Mouse (Mus musculus) neural tube, embryonic 12.5 days (tissue): ENCODE measurements around the gene Armc10. TPM values are rescaled to one million over a fixed set of nuclear protein-coding genes. Genes with fewer than 3 reads are reported as not detected.

ENCODE experiments used
- ATAC-seq: fragments of 200-750 bp; cut with Nextera tagmentation; 2 replicates; pipeline ENCODE4 v1.8.0; 2017; ENCODE audit warnings: low read depth, mild to moderate bottlenecking, moderate TSS enrichment, moderate library complexity; ENCODE audit not compliant: low FRiP score
- H3K27ac ChIP-seq: fragments of 300-500 bp; sonication (generic); 2 replicates; pipeline ENCODE4 v1.5.1; 2016
- H3K27me3 ChIP-seq: fragments of 300-500 bp; sonication (generic); replicated peaks from 2 replicates; pipeline ENCODE4 v1.6.1; 2016; ENCODE audit warnings: mild to moderate bottlenecking
- H3K36me3 ChIP-seq: fragments of 300-500 bp; sonication (generic); 2 replicates; pipeline ENCODE4 v1.6.1; 2016; ENCODE audit warnings: mild to moderate bottlenecking
- H3K4me1 ChIP-seq: fragments of 300-500 bp; sonication (generic); 2 replicates; pipeline ENCODE4 v1.6.1; 2016
- H3K4me2 ChIP-seq: fragments of 300-500 bp; sonication (generic); replicated peaks from 2 replicates; pipeline ENCODE4 v1.6.1; 2016; ENCODE audit warnings: mild to moderate bottlenecking
- H3K4me3 ChIP-seq: fragments of 300-500 bp; sonication (generic); 2 replicates; pipeline ENCODE4 v1.5.1; 2016
- H3K9ac ChIP-seq: fragments of 300-500 bp; sonication (generic); 2 replicates; pipeline ENCODE4 v1.6.1; 2016; ENCODE audit warnings: mild to moderate bottlenecking
- H3K9me3 ChIP-seq: fragments of 300-500 bp; sonication (generic); 2 replicates; pipeline ENCODE4 v1.6.1; 2016; ENCODE audit warnings: mild to moderate bottlenecking
- WGBS: fragments of 180-500 bp; shearing (Covaris S2); methylation state at CpG from one replicate; pipeline ENCODE4 v1.1.7; 2016; 5-methylcytosine and 5-hydroxymethylcytosine counted together
- polyA plus RNA-seq: library from polyadenylated mRNA; unstranded; fragments of >200 nt; fragmentation: Nextera tagmentation; extraction: Ambion mirVana; gene quantifications from 2 replicates; pipeline ENCODE4 v1.2.1, GENCODE M21; 2016

The Armc10 gene
- polyA plus RNA-seq, 1 experiment from 2014 or later = 69.6 TPM

GRCm38 (mm10) chr5:21673742-21674141 is 28.1 kb downstream of the Armc10 start:
- no peaks in the 10 kb centered on the region for H3K27me3 ChIP-seq
- no peak overlapping the region for H3K4me3 ChIP-seq
- H3K9ac ChIP-seq = no peak overlapping the region
- ATAC-seq = peak; percentile 45; the same call in 1 of the 2 replicates
- WGBS = 83% methylated on average over 9 of the region's 9 CpGs
- peaks cover 32% of the 10 kb centered on the region for H3K36me3 ChIP-seq
- H3K4me2 ChIP-seq = no peak overlapping the region
- H3K4me1 ChIP-seq = no peaks in the 10 kb centered on the region; the same call in 1 of the 2 replicates
- no peak overlapping the region for H3K27ac ChIP-seq
- no peaks in the 10 kb centered on the region for H3K9me3 ChIP-seq

- H3K27ac ChIP-seq = no peak overlapping the region
- no peak overlapping the region for H3K4me3 ChIP-seq
- no peak for ATAC-seq
- no peak overlapping the region for H3K4me2 ChIP-seq
- 79% methylated on average over 12 of the region's 12 CpGs for WGBS
- no peaks in the 10 kb centered on the region for H3K27me3 ChIP-seq
- H3K9ac ChIP-seq = no peak overlapping the region
- no peaks in the 10 kb centered on the region; the same call in 1 of the 2 replicates for H3K4me1 ChIP-seq
- H3K9me3 ChIP-seq = no peaks in the 10 kb centered on the region
- H3K36me3 ChIP-seq = peaks cover 30% of the 10 kb centered on the region
Observed at GRCm38 (mm10) chr5:21675019-21675418, 29.4 kb downstream of the Armc10 start.

DNA sequence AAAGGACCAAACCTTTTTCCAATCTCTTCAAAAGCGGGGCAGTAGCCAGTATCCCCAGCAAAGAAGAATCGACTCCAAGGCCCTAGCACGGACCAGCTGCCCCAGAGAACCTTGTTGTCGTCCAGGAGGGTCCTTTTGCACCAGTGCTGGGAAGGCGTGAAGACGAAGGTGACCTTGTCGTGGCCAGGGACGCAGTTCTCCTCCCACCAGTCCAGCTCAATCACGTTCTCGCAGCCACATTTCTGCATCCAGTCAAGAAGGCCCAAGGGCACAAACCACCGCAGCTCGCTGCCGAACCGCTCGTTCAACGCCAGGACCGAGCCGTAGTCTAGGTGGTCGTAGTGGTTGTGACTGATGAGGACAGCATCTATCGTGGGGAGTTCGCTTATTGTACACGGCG is 29.9 kb downstream of the Armc10 start:
- Histone ChIP-seq H3K4me2 (no peak overlapping the region), H3K9ac (no peak overlapping the region), H3K27ac (no peak overlapping the region), H3K4me1 (no peaks in the 10 kb centered on the region; the same call in 1 of the 2 replicates), H3K9me3 (no peaks in the 10 kb centered on the region), H3K4me3 (no peak overlapping the region), H3K36me3 (peaks cover 30% of the 10 kb centered on the region), H3K27me3 (no peaks in the 10 kb centered on the region)
- ATAC-seq = no peak
- WGBS = 95% methylated on average over 23 of the region's 23 CpGs

DNA sequence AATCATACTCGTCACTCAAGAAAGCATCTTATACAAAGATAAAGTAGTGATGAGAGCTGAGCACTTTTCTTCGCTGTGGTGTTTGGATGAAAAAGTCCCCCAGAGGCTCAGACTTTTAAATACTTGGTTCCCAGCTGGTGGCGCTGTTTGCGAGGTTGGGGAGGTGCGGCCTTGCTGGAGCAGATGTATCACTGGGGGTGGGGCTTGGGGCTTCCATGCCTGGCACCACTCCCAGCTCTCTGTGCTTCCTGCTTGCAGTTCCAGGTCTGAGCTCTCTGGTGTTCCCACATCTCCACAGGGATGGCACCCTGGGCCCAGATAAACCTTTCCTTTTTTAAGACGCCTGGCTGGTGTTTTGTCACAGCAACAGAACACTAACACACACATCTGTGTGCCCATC is 32.3 kb downstream of the Armc10 start:
- Histone ChIP-seq H3K9ac (no peak overlapping the region), H3K27ac (no peak overlapping the region), H3K36me3 (peaks cover 37% of the 10 kb centered on the region), H3K27me3 (no peaks in the 10 kb centered on the region), H3K4me2 (no peak overlapping the region), H3K4me1 (no peaks in the 10 kb centered on the region; the same call in 1 of the 2 replicates), H3K4me3 (no peak overlapping the region), H3K9me3 (no peaks in the 10 kb centered on the region)
- no peak for ATAC-seq
- WGBS = 90% methylated on average over 6 of the region's 6 CpGs

- peaks cover 37% of the 10 kb centered on the region for H3K36me3 ChIP-seq
- H3K9me3 ChIP-seq = no peaks in the 10 kb centered on the region
- no peak for ATAC-seq
- H3K4me3 ChIP-seq = no peak overlapping the region
- no peak overlapping the region for H3K9ac ChIP-seq
- no peaks in the 10 kb centered on the region for H3K27me3 ChIP-seq
- H3K27ac ChIP-seq = no peak overlapping the region
- H3K4me2 ChIP-seq = no peak overlapping the region
- 98% methylated on average over 9 of the region's 9 CpGs for WGBS
- H3K4me1 ChIP-seq = no peaks in the 10 kb centered on the region; the same call in 1 of the 2 replicates
Observed at GRCm38 (mm10) chr5:21678363-21678762, 32.8 kb downstream of the Armc10 start.

DNA sequence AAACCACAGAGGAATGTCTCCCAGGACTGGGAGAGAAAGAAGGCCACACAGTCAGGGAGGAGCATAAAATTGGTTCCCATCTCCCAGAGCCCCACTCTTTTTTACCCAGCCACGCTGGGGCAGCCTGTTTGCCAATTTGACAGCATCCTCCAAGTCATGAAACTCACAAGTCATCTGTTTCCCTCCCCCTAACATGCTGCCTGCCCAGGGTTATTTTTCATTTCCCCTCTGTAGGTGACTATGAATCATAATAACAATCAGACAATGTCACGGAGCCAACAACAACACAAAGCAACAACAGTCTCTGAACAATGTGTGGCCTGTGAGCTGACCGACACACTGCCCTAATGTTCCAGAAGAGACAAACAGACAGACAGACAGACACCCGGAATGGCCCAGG is 34.4 kb downstream of the Armc10 start:
- Histone ChIP-seq H3K27me3 (no peaks in the 10 kb centered on the region), H3K27ac (no peak overlapping the region), H3K4me1 (no peaks in the 10 kb centered on the region), H3K4me2 (no peak overlapping the region), H3K4me3 (no peak overlapping the region), H3K36me3 (peaks cover 37% of the 10 kb centered on the region), H3K9ac (no peak overlapping the region), H3K9me3 (no peaks in the 10 kb centered on the region)
- WGBS = 82% methylated on average over 4 of the region's 4 CpGs
- no peak for ATAC-seq

GRCm38 (mm10) chr5:21680940-21681339 is 35.3 kb downstream of the Armc10 start:
- no peaks in the 10 kb centered on the region for H3K9me3 ChIP-seq
- H3K4me1 ChIP-seq = no peaks in the 10 kb centered on the region
- no peak overlapping the region for H3K4me2 ChIP-seq
- H3K27me3 ChIP-seq = no peaks in the 10 kb centered on the region
- no peak for ATAC-seq
- WGBS = 92% methylated on average over 5 of the region's 5 CpGs
- H3K4me3 ChIP-seq = no peak overlapping the region
- no peak overlapping the region for H3K9ac ChIP-seq
- H3K27ac ChIP-seq = no peak overlapping the region
- peaks cover 28% of the 10 kb centered on the region for H3K36me3 ChIP-seq

GRCm38 (mm10) chr5:21683811-21684210 is 38.2 kb downstream of the Armc10 start:
- 96% methylated on average over 9 of the region's 9 CpGs for WGBS
- Histone ChIP-seq H3K27me3 (no peaks in the 10 kb centered on the region), H3K4me3 (no peak overlapping the region), H3K4me2 (no peak overlapping the region), H3K9me3 (no peaks in the 10 kb centered on the region), H3K36me3 (peaks cover 16% of the 10 kb centered on the region), H3K27ac (no peak overlapping the region), H3K4me1 (no peaks in the 10 kb centered on the region), H3K9ac (no peak overlapping the region)
- no peak for ATAC-seq

GRCm38 (mm10) chr5:21685001-21685400 is 39.4 kb downstream of the Armc10 start:
- Histone ChIP-seq H3K4me3 (no peak overlapping the region), H3K27me3 (no peaks in the 10 kb centered on the region), H3K4me1 (no peaks in the 10 kb centered on the region), H3K27ac (no peak overlapping the region), H3K9me3 (no peaks in the 10 kb centered on the region), H3K4me2 (no peak overlapping the region), H3K36me3 (peaks cover 19% of the 10 kb centered on the region), H3K9ac (no peak overlapping the region)
- ATAC-seq = no peak
- whole genome bisulfite sequencing = 82% methylated on average over 10 of the region's 10 CpGs

GRCm38 (mm10) chr5:21687042-21687441 is 41.4 kb downstream of the Armc10 start:
- H3K4me2 ChIP-seq = no peak overlapping the region
- no peak overlapping the region for H3K9ac ChIP-seq
- H3K27ac ChIP-seq = no peak overlapping the region
- peaks cover 16% of the 10 kb centered on the region for H3K36me3 ChIP-seq
- H3K9me3 ChIP-seq = no peaks in the 10 kb centered on the region
- H3K4me1 ChIP-seq = no peaks in the 10 kb centered on the region
- ATAC-seq = no peak
- H3K27me3 ChIP-seq = no peaks in the 10 kb centered on the region
- WGBS = 73% methylated on average over 4 of the region's 4 CpGs
- H3K4me3 ChIP-seq = no peak overlapping the region

GRCm38 (mm10) chr5:21692230-21692629 is 46.6 kb downstream of the Armc10 start:
- no peaks in the 10 kb centered on the region for H3K4me1 ChIP-seq
- H3K4me3 ChIP-seq = no peak overlapping the region
- H3K36me3 ChIP-seq = 0 out of 2 replicates have a peak, but pooled peaks cover 3% of the 10 kb centered on the region
- no peaks in the 10 kb centered on the region for H3K9me3 ChIP-seq
- ATAC-seq = no peak
- H3K4me2 ChIP-seq = no peak overlapping the region
- no peaks in the 10 kb centered on the region for H3K27me3 ChIP-seq
- 95% methylated on average over 5 of the region's 5 CpGs for WGBS
- no peak overlapping the region for H3K9ac ChIP-seq
- no peak overlapping the region for H3K27ac ChIP-seq

DNA sequence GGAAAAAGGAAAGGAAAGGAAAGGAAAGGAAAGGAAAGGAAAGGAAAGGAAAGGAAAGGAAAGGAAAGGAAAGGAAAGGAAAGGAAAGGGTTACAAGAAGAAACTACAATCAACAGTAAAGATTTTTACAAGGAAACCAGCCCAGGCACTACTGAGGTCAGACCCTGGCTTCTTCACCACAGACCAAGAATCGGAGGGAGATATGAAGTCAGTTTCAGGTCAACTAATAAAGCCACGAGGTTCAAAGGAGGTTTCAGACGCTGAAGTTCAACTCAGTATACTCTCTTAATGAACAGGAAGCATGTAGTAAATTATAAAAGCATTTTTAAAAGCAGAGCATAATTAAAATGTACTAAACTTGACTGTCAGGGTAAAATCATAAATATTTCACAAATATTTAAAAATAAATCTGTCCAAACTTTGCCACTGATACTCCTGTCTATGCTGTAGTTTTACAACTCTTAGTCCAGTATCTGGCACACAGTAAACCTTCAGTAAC is 47.8 kb downstream of the Armc10 start:
- Histone ChIP-seq H3K9ac (no peak overlapping the region), H3K4me3 (no peak overlapping the region), H3K27me3 (no peaks in the 10 kb centered on the region), H3K36me3 (0 out of 2 replicates have a peak, but pooled peaks cover 3% of the 10 kb centered on the region), H3K9me3 (no peaks in the 10 kb centered on the region), H3K4me2 (no peak overlapping the region), H3K4me1 (no peaks in the 10 kb centered on the region), H3K27ac (no peak overlapping the region)
- 82% methylated on average over 3 of the region's 3 CpGs for WGBS
- no peak for ATAC-seq

GRCm38 (mm10) chr5:21694854-21695490 is 49.4 kb downstream of the Armc10 start:
- Histone ChIP-seq H3K27me3 (no peaks in the 10 kb centered on the region), H3K4me2 (no peak overlapping the region), H3K4me1 (peaks cover 4% of the 10 kb centered on the region; the same call in 1 of the 2 replicates), H3K9ac (no peak overlapping the region), H3K9me3 (no peaks in the 10 kb centered on the region), H3K4me3 (no peak overlapping the region), H3K27ac (no peak overlapping the region), H3K36me3 (no peaks in the 10 kb centered on the region)
- WGBS = 91% methylated on average over 3 of the region's 3 CpGs
- ATAC-seq = no peak
